Mouse (Mus musculus) spleen, postnatal 14 days (tissue): ENCODE data around the gene Dnal1.
A peak's percentile ranks its signal among the peaks of the same experiment; 100 is the strongest.
"Not testable (repeated sequence)": the region's sequence is repeated elsewhere in the genome, so short reads cannot be mapped to it uniquely, and the experiment has no call there.

Experiments used
- DNase-seq, 2 experiments: peaks; one replicate each; pipeline ENCODE4 v3.0.0; 2021 to 2022; ENCODE audit warnings: low spot score in 2 of 2

Dnal1 gene

GRCm38 (mm10) chr12:84114153-84114994, at the start of gene Dnal1:
TSS of gene Dnal1 (plus strand) at chr12:84114366.
- DNase-seq: peak; percentile 52 to 62

DNA sequence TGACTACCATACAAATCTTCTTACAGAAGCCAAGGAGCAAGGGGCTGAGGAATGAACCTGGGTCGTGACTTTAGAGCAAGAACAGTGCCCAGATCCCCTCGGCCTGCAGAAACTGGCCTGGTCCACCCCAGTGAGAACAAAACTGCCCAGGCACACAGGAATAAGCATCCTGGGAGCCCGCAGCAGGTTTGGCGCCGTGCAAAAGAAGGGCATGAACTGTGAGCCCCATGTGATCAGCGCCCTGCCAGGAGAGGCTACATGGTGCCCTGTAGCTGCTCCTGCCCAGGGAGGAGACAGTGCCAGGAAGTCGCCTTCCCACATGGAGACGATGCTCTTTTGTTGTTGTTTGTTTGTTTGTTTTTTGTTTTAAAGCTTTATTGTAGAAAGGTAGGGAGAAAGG, 49.5 kb upstream of the Dnal1 start:
- DNase-seq: no peak

DNA sequence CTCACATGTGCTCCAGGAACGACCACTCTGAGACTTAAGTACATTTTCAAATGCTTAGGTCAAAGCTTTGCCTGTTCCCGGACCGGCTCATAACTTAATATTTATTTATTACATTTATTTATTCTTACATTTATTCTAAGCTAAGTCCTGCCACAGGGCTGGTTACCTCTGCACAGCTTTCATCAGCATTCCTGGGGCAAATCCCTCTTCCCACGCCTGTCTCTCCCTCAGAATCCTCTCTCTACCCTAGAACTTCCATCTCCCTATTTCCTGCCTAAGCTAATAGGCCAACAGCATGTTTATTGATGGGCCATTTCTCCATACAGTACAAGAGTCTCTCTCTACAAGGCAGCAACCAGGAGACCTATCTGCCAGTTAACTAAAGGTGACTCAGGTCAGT, 46.4 kb upstream of the Dnal1 start:
- no peak for DNase-seq

DNA sequence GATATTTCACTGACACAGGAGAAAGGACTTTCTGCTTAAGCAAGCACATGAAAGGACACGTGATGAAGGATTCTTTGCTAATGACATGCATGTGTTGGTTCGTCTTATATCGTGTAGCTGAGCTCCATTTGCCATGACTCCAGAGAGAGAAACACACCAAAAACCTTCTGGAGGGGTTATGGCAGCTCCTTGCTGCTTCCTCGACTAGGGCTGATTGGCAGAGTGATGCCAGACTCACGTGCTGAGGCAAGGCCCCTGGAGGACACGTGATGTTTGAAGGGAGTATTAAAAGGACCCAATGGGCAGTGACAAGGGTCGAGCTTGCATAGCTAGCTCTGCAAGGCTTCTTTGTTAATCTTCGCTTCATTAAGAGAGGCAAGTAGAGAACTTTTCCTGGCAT, 45.9 kb upstream of the Dnal1 start:
- DNase-seq: no peak

GRCm38 (mm10) chr12:84068986-84069385, 45.2 kb upstream of the Dnal1 start, which contains the start of gene Acot5:
TSS of gene Acot5 (plus strand) at chr12:84069325.
- no peak for DNase-seq

DNA sequence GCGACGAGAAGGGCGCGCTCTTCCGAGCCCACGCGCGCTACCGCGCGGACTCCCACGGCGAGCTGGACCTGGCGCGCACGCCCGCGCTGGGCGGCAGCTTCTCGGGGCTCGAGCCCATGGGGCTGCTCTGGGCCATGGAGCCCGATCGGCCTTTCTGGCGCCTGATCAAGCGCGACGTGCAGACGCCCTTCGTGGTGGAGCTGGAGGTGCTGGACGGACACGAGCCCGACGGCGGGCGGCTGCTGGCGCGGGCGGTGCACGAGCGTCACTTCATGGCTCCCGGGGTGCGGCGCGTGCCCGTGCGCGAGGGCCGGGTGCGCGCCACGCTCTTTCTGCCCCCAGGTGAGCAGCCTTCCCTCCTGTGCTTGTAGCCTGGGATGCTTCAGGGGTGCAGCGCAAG, 44.6 kb upstream of the Dnal1 start:
- DNase-seq: peak in 1 of 2 experiments; percentile 10

DNA sequence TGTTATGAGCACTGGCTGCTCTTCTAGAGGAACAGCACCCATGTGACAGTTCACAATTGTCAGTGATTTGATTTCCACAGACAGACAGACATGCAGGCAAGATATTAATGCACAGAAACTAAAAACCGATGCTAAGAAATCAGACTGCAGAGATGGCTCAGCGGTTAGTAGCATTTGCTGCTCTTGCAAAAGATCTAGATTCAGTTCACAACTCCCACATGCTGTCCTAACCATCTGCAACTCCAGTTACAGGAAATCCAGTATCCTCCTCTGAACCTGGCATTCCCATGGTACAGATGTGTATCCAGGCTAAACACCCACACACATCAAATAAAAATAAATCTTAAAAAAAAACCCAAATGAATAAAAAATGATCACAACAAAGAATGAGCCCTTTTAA, 42.5 kb upstream of the Dnal1 start:
- no peak for DNase-seq

DNA sequence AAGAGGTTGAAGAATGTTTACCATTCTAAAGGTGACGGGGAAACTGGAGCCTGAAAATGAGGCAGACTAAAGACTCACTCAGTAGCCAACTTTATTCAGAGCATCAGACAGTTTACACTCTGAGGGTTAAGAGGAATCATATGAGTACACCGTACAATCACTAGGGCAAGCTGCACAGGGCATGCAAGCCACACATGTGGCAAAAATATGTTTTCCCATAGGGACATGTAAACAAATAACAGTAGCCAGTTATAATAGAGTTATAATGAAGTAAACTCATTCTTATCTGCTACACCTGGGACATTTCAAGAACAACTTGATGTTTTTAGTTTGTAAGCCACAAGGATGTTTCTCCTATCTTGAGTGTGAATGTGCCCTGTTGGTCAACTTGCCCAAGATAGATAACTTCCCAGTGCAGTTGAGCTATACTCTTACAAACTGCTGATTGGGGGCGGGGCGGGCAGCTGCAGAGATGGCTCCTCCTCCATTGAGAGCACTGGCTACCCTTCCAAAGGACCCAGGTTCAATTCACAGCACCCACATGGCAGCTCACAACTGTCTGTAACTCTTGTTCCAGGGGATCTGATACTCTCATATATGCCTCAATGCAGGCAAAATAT, 36.7 kb upstream of the Dnal1 start:
- DNase-seq: no peak

DNA sequence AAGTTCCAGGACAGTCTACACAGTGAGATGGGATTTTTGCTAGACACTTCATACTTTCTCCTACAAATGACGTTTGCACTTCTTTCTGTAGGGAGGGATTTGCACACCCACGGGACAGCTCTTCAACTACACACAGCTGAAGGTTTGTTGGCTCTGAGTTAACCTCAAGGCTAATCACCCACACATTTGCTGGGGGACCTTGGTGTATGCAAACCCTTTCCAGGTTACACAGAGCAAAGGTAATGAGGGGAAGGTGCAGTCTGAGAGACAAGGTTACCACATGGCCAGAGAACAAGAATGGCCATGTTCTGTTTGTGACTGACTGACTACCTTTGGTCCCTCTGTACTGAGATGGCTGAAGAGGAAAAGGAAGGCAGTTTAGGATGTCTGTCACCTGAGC, 30.3 kb upstream of the Dnal1 start:
- no peak for DNase-seq

DNA sequence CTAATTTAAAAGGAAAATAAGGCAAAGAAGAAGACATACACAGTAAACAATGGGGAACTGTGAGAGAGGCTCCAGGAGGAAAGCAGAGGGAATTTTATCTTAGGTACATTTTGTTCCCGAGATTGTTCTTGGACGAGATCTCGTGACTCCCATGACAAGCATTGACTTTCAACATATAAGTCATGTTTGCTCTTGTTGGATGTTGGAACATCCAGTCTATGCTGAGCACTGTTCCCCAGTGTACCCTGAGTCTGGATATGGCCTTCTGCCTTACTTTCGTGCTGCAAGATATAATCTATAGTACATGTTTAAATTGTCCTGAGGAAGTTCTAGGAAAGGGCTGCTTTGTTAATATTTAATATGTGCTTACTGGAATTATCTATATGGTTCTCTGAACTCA, 29.6 kb upstream of the Dnal1 start:
- no peak for DNase-seq

DNA sequence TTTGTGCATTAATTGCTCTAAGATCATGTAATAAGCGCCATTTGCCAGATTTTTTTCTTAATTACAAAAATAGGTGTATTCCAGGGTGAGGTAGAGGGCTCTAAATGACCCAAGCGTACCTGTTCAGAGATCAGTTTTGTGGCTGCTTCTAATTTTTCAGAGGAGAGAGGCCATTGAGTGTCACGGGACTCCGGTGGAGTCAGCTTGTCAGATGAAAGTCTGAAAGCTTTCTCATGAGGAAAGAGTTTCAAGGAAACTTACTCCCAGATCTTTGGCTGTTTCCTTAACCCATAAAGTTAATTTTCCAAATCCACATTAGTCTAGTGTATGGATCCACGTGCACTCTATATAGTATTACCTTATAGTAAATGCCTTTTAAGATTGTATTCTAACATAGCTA, 19.5 kb upstream of the Dnal1 start:
- DNase-seq: not testable (repeated sequence)

- no peak for DNase-seq
Observed at GRCm38 (mm10) chr12:84099605-84100004, 14.6 kb upstream of the Dnal1 start.

GRCm38 (mm10) chr12:84100071-84100470, 14.1 kb upstream of the Dnal1 start:
- no peak for DNase-seq

- DNase-seq: peak in 1 of 2 experiments; percentile 23
Observed at GRCm38 (mm10) chr12:84100604-84101492, 13.3 kb upstream of the Dnal1 start, which contains the start of gene Acot6. TSS of gene Acot6 (plus strand) at chr12:84100654.

GRCm38 (mm10) chr12:84101493-84101845, 12.7 kb upstream of the Dnal1 start:
- no peak for DNase-seq

DNA sequence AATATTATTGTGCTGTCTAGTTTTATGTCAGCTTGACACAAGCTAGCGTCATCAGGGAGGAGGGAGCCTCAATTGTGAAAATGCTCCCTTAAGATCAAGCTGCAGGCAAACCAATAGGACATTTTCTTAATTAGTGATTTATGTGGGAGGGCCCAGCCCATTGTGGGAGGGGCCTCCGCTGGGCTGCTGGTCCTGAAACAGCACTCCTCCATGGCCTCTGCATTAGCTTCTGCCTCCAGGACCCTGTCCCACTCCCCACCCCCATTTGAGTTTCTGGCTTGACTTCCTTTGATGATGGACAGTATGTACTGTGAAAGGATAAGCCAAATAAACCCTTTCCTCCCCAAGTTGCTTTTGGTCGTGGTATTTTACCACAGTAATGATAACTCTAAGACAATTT, 7.2 kb upstream of the Dnal1 start:
- no peak for DNase-seq

DNA sequence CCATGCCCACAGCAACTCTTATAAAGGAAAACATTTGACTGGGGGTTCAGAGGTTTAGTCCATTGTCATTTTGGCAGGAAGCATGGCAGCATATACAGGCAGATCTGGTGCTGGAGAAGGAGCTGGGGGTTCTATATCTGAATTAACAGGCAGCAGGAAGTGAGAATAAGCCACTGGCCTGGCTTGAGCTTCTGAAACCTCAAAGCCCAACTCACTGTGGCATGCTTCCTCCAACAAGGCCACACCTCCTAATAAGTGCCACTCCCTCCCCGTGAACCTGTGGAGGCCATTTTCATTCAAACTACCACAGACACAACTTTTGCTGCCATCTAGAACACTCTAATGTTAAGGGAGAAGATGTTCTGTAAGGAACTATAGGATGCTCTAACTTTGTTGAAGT, 6.5 kb upstream of the Dnal1 start:
- DNase-seq: no peak

DNA sequence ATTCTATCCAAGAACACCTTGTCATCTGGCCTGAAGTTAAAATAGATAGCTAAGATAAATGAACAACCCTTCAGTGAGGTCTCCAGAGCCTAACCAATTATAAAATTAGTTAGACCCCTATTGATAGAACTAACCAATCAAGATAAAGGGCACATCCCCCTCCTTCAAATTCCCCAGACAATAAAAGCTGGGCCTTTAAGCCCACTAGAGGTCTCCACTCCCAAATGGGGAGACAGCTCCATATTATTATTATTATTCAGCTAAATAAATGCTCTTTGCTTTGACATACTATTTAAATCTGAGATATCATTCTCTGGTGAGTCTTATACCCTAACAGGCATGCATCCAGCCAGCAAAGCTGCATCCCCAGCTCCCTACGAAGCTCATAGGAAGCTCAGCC, 4.2 kb upstream of the Dnal1 start:
- no peak for DNase-seq

- DNase-seq: no peak
Observed at GRCm38 (mm10) chr12:84110814-84111213, 3.4 kb upstream of the Dnal1 start.

DNA sequence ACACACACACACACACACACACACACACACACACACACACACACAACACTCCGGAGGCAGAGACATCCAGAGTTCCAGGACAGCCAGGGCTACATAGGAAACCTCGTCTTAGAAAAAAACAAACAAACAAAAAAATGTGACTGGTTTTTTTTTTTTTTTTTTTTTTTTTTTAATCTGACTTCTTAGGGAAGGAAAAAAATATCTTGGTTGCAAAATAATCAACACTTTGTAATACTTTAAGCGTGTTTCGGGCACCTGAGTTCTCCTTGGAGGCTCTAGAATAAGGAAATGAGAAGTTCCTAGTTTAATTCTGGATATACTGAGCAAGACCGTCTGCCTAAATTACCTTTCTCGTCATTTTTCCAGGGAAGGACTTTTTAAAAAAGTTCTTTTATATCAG, 490 bp upstream of the Dnal1 start:
- DNase-seq: no peak

- DNase-seq: no peak
Observed at GRCm38 (mm10) chr12:84119584-84119983, 5.4 kb downstream of the Dnal1 start.

GRCm38 (mm10) chr12:84125892-84126291, 11.7 kb downstream of the Dnal1 start:
- no peak for DNase-seq
